Mouse (Mus musculus) small intestine, adult 2 months (tissue): ENCODE measurements around the gene Slc25a16. TPM values are rescaled to one million over a fixed set of nuclear protein-coding genes. Genes with fewer than 3 reads are reported as not detected.
"Not testable (repeated sequence)": the region's sequence is repeated elsewhere in the genome, so short reads cannot be mapped to it uniquely, and the experiment has no call there.

Experiments
- H3K27ac ChIP-seq: fragments of 200-500 bp; 2 replicates; pipeline ENCODE4 v1.5.1; 2012; ENCODE audit warnings: low read depth, low read length, control low read depth, inconsistent platforms; ENCODE audit not compliant: insufficient read depth
- H3K27me3 ChIP-seq: fragments of 200-500 bp; 2 replicates; pipeline ENCODE4 v1.6.1; 2012; ENCODE audit warnings: mild to moderate bottlenecking, moderate library complexity, low read length, inconsistent platforms; ENCODE audit not compliant: control insufficient read depth, insufficient read depth
- H3K36me3 ChIP-seq: fragments of 200-500 bp; 2 replicates; pipeline ENCODE4 v1.6.1; 2012; ENCODE audit warnings: mild to moderate bottlenecking, low read length, control low read depth, inconsistent platforms; ENCODE audit not compliant: control insufficient read depth, insufficient read depth
- H3K4me1 ChIP-seq: fragments of 200-500 bp; 2 replicates; pipeline ENCODE4 v1.6.1; 2012; ENCODE audit warnings: low read length, inconsistent platforms, mixed read lengths; ENCODE audit not compliant: control insufficient read depth, insufficient read depth, insufficient read length
- H3K4me3 ChIP-seq: fragments of 200-500 bp; 2 replicates; pipeline ENCODE4 v1.5.1; 2012; ENCODE audit warnings: low read depth, mild to moderate bottlenecking, control low read depth, inconsistent platforms, low read length, moderate library complexity
- CTCF ChIP-seq: fragments of 200-500 bp; IDR thresholded peaks from 2 replicates; pipeline ENCODE4 v1.5.1; 2012; ENCODE audit warnings: low read depth, mild to moderate bottlenecking, control low read depth, inconsistent platforms, low read length, moderate library complexity, mixed read lengths; ENCODE audit not compliant: insufficient replicate concordance, insufficient read length; ENCODE audit errors: extremely low read depth
- POLR2A ChIP-seq: fragments of 200-500 bp; IDR thresholded peaks from 2 replicates; pipeline ENCODE4 v1.6.1; 2012; ENCODE audit warnings: low read depth, mild to moderate bottlenecking, control low read depth, inconsistent platforms, low read length, moderate library complexity
- WGBS: fragments of 180-500 bp; shearing (Covaris S2); methylation state at CpG from one replicate; pipeline ENCODE4 v1.1.7; 2018; 5-methylcytosine and 5-hydroxymethylcytosine counted together
- polyA plus RNA-seq: library from polyadenylated mRNA; depleted of rRNA; stranded (reverse); fragments of >200 nt; gene quantifications from 2 replicates; pipeline ENCODE4 v1.2.3, GENCODE M21; 2012

The Slc25a16 gene
- polyA plus RNA-seq, 1 experiment = 31.0 TPM

DNA sequence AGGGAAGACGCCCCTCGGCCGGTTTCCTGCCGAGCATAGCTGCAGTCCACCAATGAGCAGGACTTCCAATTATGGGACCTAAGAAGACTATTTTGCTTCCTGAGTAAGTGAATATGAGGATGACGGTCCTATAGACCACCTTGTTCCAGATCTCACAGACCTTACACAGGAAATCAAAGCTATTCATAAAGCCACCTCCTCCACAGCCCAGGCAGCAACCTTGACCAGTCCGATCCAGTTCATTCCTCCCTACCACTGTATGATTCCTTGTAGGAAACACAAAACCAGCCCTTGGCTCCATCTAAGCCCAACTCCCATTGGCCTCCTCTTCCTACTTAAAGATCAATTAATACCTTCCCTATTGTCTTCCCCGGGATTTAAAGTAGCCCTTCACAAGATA, 14.1 kb upstream of the Slc25a16 start:
- Histone ChIP-seq H3K27me3 (no peaks in the 10 kb centered on the region), H3K4me1 (no peaks in the 10 kb centered on the region), H3K27ac (no peak overlapping the region), H3K4me3 (no peak overlapping the region), H3K36me3 (no peaks in the 10 kb centered on the region)
- 90% methylated on average over 7 of the region's 7 CpGs for WGBS
- TF ChIP-seq CTCF (no peak), POLR2A (no peak)

GRCm38 (mm10) chr10:62908896-62909295, 11.5 kb upstream of the Slc25a16 start, which contains the start of gene Tet1:
Gene Tet1, minus strand, starts transcription at chr10:62908996.
- not testable (repeated sequence) for H3K27ac ChIP-seq, H3K4me3 ChIP-seq, H3K27me3 ChIP-seq, H3K4me1 ChIP-seq, H3K36me3 ChIP-seq
- WGBS = no CpG with 5 or more reads among the region's 1 CpGs

DNA sequence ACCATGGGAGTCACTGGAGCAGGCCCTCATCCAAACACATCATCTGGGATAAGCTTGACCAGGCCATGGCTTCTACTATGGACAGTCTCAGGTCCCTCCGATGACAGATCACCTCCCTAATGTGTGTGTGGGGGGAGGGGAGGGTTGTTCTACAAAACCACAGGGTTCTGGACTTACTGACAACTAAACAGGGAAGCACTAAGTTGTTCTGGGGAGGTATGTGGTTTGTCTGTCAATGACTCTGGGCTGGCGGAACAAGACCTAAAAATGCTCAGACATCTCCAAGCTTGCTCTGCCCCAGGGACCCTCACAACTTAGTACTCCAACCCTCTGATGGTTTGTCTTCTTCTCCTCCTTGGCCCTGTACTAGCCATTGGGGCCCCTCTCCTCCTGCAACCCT, 9.3 kb upstream of the Slc25a16 start:
- TF ChIP-seq POLR2A = no peak
- no peak for TF ChIP-seq CTCF
- Histone ChIP-seq H3K27me3 (no peaks in the 10 kb centered on the region), H3K27ac (no peak overlapping the region), H3K4me3 (no peak overlapping the region), H3K4me1 (no peaks in the 10 kb centered on the region), H3K36me3 (no peaks in the 10 kb centered on the region)
- WGBS = 84% methylated on average over 2 of the region's 2 CpGs

GRCm38 (mm10) chr10:62918985-62919384, 1.4 kb upstream of the Slc25a16 start:
- TF ChIP-seq POLR2A (no peak), CTCF (no peak)

DNA sequence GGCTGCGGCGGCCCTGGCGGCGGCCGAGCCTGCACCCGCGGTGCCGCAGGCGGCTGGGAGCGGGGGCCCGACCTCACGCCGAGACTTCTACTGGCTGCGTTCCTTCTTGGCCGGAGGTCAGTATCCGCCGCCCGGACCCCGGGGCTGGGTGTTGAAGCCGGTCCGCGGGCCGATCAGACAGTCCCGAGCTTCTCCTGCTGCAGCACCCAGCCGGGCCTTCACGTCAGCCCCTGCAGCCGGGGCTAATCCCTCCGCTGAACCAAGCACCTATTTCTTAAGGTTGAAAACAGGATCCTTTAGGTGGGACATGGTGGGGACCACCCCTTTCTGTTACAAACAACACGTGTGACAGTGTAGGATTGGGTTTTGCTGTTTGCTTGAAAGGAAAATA, 328 bp downstream of the Slc25a16 start:
- Histone ChIP-seq H3K4me3 (peak overlapping the region; percentile 92), H3K4me1 (no peaks in the 10 kb centered on the region), H3K27me3 (no peaks in the 10 kb centered on the region), H3K36me3 (no peaks in the 10 kb centered on the region), H3K27ac (peak overlapping the region; percentile 36; the same call in 1 of the 2 replicates)
- WGBS = under 1% methylated on average over 29 of the region's 29 CpGs
- no peak for TF ChIP-seq CTCF
- no peak for TF ChIP-seq POLR2A

More at GRCm38 (mm10) chr10:62918985-62919384, 1.4 kb upstream of the Slc25a16 start:
- Histone ChIP-seq H3K4me1 (no peaks in the 10 kb centered on the region), H3K4me3 (no peak overlapping the region), H3K27ac (no peak overlapping the region), H3K27me3 (no peaks in the 10 kb centered on the region), H3K36me3 (no peaks in the 10 kb centered on the region)
- WGBS = 87% methylated on average over 3 of the region's 3 CpGs

- no peak overlapping the region for H3K4me3 ChIP-seq
- no peak for TF ChIP-seq POLR2A
- no peak for TF ChIP-seq CTCF
- H3K27me3 ChIP-seq = no peaks in the 10 kb centered on the region
- H3K36me3 ChIP-seq = peaks cover 9% of the 10 kb centered on the region
- WGBS = 84% methylated on average over 4 of the region's 4 CpGs
- no peak overlapping the region for H3K27ac ChIP-seq
- H3K4me1 ChIP-seq = no peaks in the 10 kb centered on the region
Measured at GRCm38 (mm10) chr10:62924096-62924635, 3.7 kb downstream of the Slc25a16 start.

- Histone ChIP-seq H3K4me1 (no peaks in the 10 kb centered on the region), H3K36me3 (peaks cover 37% of the 10 kb centered on the region), H3K4me3 (no peak overlapping the region), H3K27ac (no peak overlapping the region), H3K27me3 (no peaks in the 10 kb centered on the region)
- TF ChIP-seq POLR2A (no peak), CTCF (no peak)
- 98% methylated on average over 1 of the region's 1 CpGs for WGBS
Measured at GRCm38 (mm10) chr10:62932381-62932780, 11.9 kb downstream of the Slc25a16 start.
